Mouse (Mus musculus) MEL (cell line): ENCODE results near the gene Sema3e. TPM values are rescaled to one million over a fixed set of nuclear protein-coding genes. Genes with fewer than 3 reads are reported as not detected.

ENCODE experiments used
- DNase-seq: peaks from one replicate; pipeline ENCODE4 v3.0.0; 2011; ENCODE audit warnings: low read depth, low spot score
- H3K27ac ChIP-seq: 2 replicates; pipeline ENCODE4 v1.5.1; 2012; ENCODE audit warnings: low read depth, mild to moderate bottlenecking, control low read depth, low read length, moderate library complexity; ENCODE audit not compliant: control insufficient read depth
- H3K27me3 ChIP-seq, 2 experiments: fragments of 150-350 bp in 1 of 2; sonication (generic) in 1 of 2; 2 replicates each; pipeline ENCODE4 v1.6.1; 2012; ENCODE audit warnings: low read length in 2 of 2, mild to moderate bottlenecking in 2 of 2, improper control_type of control experiment in 1 of 2, moderate library complexity in 1 of 2; ENCODE audit not compliant: insufficient read depth in 2 of 2, control insufficient read depth in 1 of 2
- H3K36me3 ChIP-seq, 2 experiments: 2 replicates each; pipeline ENCODE4 v1.6.1; 2012 to 2014; ENCODE audit warnings: low read length in 2 of 2, improper control_type of control experiment in 1 of 2, inconsistent platforms in 1 of 2, mild to moderate bottlenecking in 1 of 2; ENCODE audit not compliant: insufficient read depth in 2 of 2, control insufficient read depth in 1 of 2
- H3K4me1 ChIP-seq, 2 experiments: fragments of 150-350 bp in 1 of 2; sonication (generic) in 1 of 2; 2 replicates each; pipeline ENCODE4 v1.6.1; 2012; ENCODE audit warnings: low read length in 2 of 2, improper control_type of control experiment in 1 of 2, mild to moderate bottlenecking in 1 of 2; ENCODE audit not compliant: insufficient read depth in 2 of 2, control insufficient read depth in 1 of 2
- H3K4me3 ChIP-seq, 2 experiments: fragments of 150-350 bp in 1 of 2; sonication (generic) in 1 of 2; 2 replicates each; pipeline ENCODE4 v1.5.1; 2012; ENCODE audit warnings: low read depth in 2 of 2, low read length in 2 of 2, mild to moderate bottlenecking in 2 of 2, moderate library complexity in 2 of 2, control low read depth in 1 of 2, improper control_type of control experiment in 1 of 2; ENCODE audit not compliant: control insufficient read depth in 1 of 2, insufficient read depth in 1 of 2
- H3K79me2 ChIP-seq: 2 replicates; pipeline ENCODE4 v1.6.1; 2012; ENCODE audit warnings: mild to moderate bottlenecking, low read length, moderate library complexity; ENCODE audit not compliant: control insufficient read depth, poor library complexity, insufficient read depth
- H3K9ac ChIP-seq: 2 replicates; pipeline ENCODE4 v1.6.1; 2012; ENCODE audit warnings: low read depth, mild to moderate bottlenecking, control low read depth, low read length, moderate library complexity; ENCODE audit not compliant: control insufficient read depth, poor library complexity, severe bottlenecking
- H3K9me3 ChIP-seq: fragments of 150-350 bp; sonication (generic); replicated peaks from 2 replicates; pipeline ENCODE4 v1.6.1; 2012; ENCODE audit warnings: mild to moderate bottlenecking, low read length, improper control_type of control experiment, moderate library complexity; ENCODE audit not compliant: insufficient read depth
- BHLHE40 ChIP-seq: IDR thresholded peaks from 2 replicates; pipeline ENCODE4 v1.6.1; 2012; ENCODE audit warnings: low read depth, mild to moderate bottlenecking, inconsistent platforms, low read length, improper control_type of control experiment, borderline replicate concordance
- CHD1 ChIP-seq: IDR thresholded peaks from 2 replicates; pipeline ENCODE4 v1.6.1; 2012; ENCODE audit warnings: low read depth, mild to moderate bottlenecking, inconsistent platforms, low read length, improper control_type of control experiment
- CTCF ChIP-seq, 3 experiments: IDR thresholded peaks in 2 of 3; conservative IDR thresholded peaks in 1 of 3; 2 replicates each; pipeline ENCODE4 v1.5.1; 2011 to 2012; ENCODE audit warnings: low read length in 3 of 3, low read depth in 2 of 3, mild to moderate bottlenecking in 2 of 3, improper control_type of control experiment in 1 of 3, inconsistent platforms in 1 of 3, mixed read lengths in 1 of 3, moderate library complexity in 1 of 3; ENCODE audit not compliant: control insufficient read depth in 1 of 3, insufficient read depth in 1 of 3, poor library complexity in 1 of 3, severe bottlenecking in 1 of 3
- ELF1 ChIP-seq: IDR thresholded peaks from 2 replicates; pipeline ENCODE4 v1.6.1; 2014; ENCODE audit warnings: low read depth, mild to moderate bottlenecking, inconsistent platforms, low read length, improper control_type of control experiment, moderate library complexity
- GABPA ChIP-seq: IDR thresholded peaks from 2 replicates; pipeline ENCODE4 v1.6.1; 2012; ENCODE audit warnings: low read depth, mild to moderate bottlenecking, inconsistent platforms, low read length, improper control_type of control experiment, moderate library complexity
- JUND ChIP-seq: IDR thresholded peaks from 2 replicates; pipeline ENCODE4 v1.6.1; 2011; ENCODE audit warnings: low read depth, mild to moderate bottlenecking, improper control_type of control experiment, low read length
- KAT2A ChIP-seq: conservative IDR thresholded peaks from 2 replicates; pipeline ENCODE4 v1.6.1; 2012; ENCODE audit warnings: low read depth, low read length, improper control_type of control experiment, inconsistent platforms
- MAFK ChIP-seq: IDR thresholded peaks from 2 replicates; pipeline ENCODE4 v1.6.1; 2011; ENCODE audit warnings: low read depth, mild to moderate bottlenecking, low read length, improper control_type of control experiment, borderline replicate concordance
- MAX ChIP-seq: IDR thresholded peaks from 2 replicates; pipeline ENCODE4 v1.6.1; 2011; ENCODE audit warnings: low read length, improper control_type of control experiment
- MAZ ChIP-seq: IDR thresholded peaks from 2 replicates; pipeline ENCODE4 v1.6.1; 2012; ENCODE audit warnings: low read depth, mild to moderate bottlenecking, inconsistent platforms, low read length, improper control_type of control experiment
- NRF1 ChIP-seq: IDR thresholded peaks from 2 replicates; pipeline ENCODE4 v1.6.1; 2014; ENCODE audit warnings: low read depth, mild to moderate bottlenecking, inconsistent platforms, low read length, improper control_type of control experiment, moderate library complexity; ENCODE audit not compliant: poor library complexity, insufficient read depth, severe bottlenecking
- POLR2AphosphoS2 ChIP-seq: IDR thresholded peaks from 2 replicates; pipeline ENCODE4 v1.6.1; 2011; ENCODE audit warnings: low read length, improper control_type of control experiment
- RAD21 ChIP-seq: IDR thresholded peaks from 2 replicates; pipeline ENCODE4 v1.6.1; 2011; ENCODE audit warnings: mild to moderate bottlenecking, low read depth, low read length, improper control_type of control experiment
- RCOR1 ChIP-seq: IDR thresholded peaks from 2 replicates; pipeline ENCODE4 v1.6.1; 2012; ENCODE audit warnings: low read depth, mild to moderate bottlenecking, inconsistent platforms, low read length, improper control_type of control experiment
- SIN3A ChIP-seq: IDR thresholded peaks from 2 replicates; pipeline ENCODE4 v1.6.1; 2012; ENCODE audit warnings: low read length, improper control_type of control experiment, inconsistent platforms
- UBTF ChIP-seq: IDR thresholded peaks from 2 replicates; pipeline ENCODE4 v1.6.1; 2012; ENCODE audit warnings: low read depth, mild to moderate bottlenecking, inconsistent platforms, low read length, improper control_type of control experiment, moderate library complexity, borderline replicate concordance; ENCODE audit not compliant: insufficient read depth
- USF2 ChIP-seq, 2 experiments: IDR thresholded peaks; 2 replicates each; pipeline ENCODE4 v1.6.1; 2011 to 2012; ENCODE audit warnings: improper control_type of control experiment in 2 of 2, low read length in 2 of 2, borderline replicate concordance in 1 of 2, inconsistent platforms in 1 of 2, low read depth in 1 of 2, mild to moderate bottlenecking in 1 of 2; ENCODE audit not compliant: insufficient read depth in 1 of 2
- ZC3H11A ChIP-seq: IDR thresholded peaks from 2 replicates; pipeline ENCODE4 v1.6.1; 2012; ENCODE audit warnings: low read depth, mild to moderate bottlenecking, inconsistent platforms, low read length, improper control_type of control experiment
- ZKSCAN1 ChIP-seq: IDR thresholded peaks from 2 replicates; pipeline ENCODE4 v1.6.1; 2012; ENCODE audit warnings: low read depth, mild to moderate bottlenecking, inconsistent platforms, low read length, improper control_type of control experiment, moderate library complexity
- polyA plus RNA-seq, 2 experiments: library from polyadenylated mRNA; stranded (reverse) in 1 of 2; unstranded in 1 of 2; fragments of >175 nt in 1 of 2; fragments of >200 nt in 1 of 2; gene quantifications; 2 replicates each; pipeline versions ENCODE4 v1.2.1 to v1.2.4; 2012; ENCODE audit warnings: low replicate concordance in 2 of 2, low read depth in 1 of 2; ENCODE audit not compliant: insufficient read length in 2 of 2, insufficient read depth in 1 of 2, missing spikeins in 1 of 2
- total RNA-seq: library from RNA; depleted of rRNA; stranded (reverse); fragments of 300-350 nt; gene quantifications from 2 replicates; pipeline ENCODE4 v1.2.3, GENCODE M21; 2012

The Sema3e gene
- total and polyA plus RNA-seq, 3 experiments, result not detected

DNA sequence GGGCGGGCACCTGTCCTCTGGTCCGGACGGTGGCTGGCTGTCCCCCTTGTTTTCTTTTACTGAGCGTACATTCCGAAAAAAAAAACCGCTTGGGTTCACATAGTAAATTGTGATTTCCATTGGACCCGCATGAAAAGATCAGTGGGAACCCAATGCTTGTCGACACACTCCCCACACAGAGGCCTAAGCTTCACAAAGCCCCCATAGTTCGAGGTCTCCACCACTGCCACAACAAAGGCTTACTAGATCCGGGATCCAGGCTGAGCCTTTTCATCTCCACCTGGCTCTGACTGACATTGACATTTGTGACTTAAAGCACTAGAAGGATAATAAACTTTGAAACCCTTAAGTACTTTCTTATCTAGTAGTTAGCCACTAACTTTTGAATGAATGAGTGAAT, 155.5 kb downstream of the Sema3e start:
- Histone ChIP-seq H3K9me3 (no peaks in the 10 kb centered on the region), H3K36me3 (no peaks in the 10 kb centered on the region)

DNA sequence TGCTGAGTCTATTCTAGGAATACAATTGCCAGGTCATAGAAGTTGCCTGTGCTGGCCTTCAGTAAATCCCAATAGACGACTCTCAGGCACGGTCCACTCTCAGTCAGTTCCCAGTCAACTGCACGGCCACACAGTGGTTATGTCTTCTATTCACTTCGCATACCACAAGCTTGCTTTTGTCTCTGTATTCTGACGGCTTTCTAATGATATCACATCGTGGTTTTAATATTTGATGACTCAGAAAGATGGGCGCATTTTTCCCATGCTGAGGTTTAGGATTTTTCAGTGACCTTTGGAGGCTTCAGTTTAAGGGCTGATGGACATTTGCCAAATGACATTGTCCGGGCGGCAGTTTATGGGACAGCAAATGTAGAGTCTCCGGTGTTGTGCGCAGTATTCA, 157.1 kb downstream of the Sema3e start:
- Histone ChIP-seq H3K4me3 (no peak overlapping the region), H3K9ac (no peak overlapping the region), H3K27me3 (no peaks in the 10 kb centered on the region), H3K27ac (no peak overlapping the region), H3K9me3 (no peaks in the 10 kb centered on the region), H3K36me3 (no peaks in the 10 kb centered on the region), H3K79me2 (no peaks in the 10 kb centered on the region), H3K4me1 (no peaks in the 10 kb centered on the region)
- DNase-seq, result no peak
- TF ChIP-seq RCOR1, result no peak
- no peak for TF ChIP-seq UBTF
- TF ChIP-seq MAZ, result no peak
- no peak for TF ChIP-seq ZC3H11A
- no peak for TF ChIP-seq NRF1
- TF ChIP-seq SIN3A, result no peak
- no peak for TF ChIP-seq MAFK
- TF ChIP-seq ELF1, result no peak
- TF ChIP-seq JUND, result no peak
- TF ChIP-seq GABPA, result no peak
- no peak for TF ChIP-seq USF2 (IDR thresholded peaks at IDR 0.05; ENCODE audit: borderline replicate concordance in 1 of 2, insufficient read depth in 1 of 2, low read depth in 1 of 2, low read length in 2 of 2)

More for the DNA sequence above, 155.5 kb downstream of the Sema3e start:
- TF ChIP-seq RAD21, result no peak
- no peak for TF ChIP-seq SIN3A
- no peak for TF ChIP-seq GABPA
- TF ChIP-seq POLR2AphosphoS2, result no peak
- no peak for TF ChIP-seq KAT2A
- TF ChIP-seq MAFK, result no peak
- no peak for TF ChIP-seq CTCF (IDR thresholded peaks at IDR 0.05 in 2 of 3, conservative IDR thresholded peaks at IDR 0.05 in 1 of 3; ENCODE audit: control insufficient read depth in 1 of 3, insufficient read depth in 1 of 3, low read depth in 2 of 3, low read length in 3 of 3, poor library complexity in 1 of 3, severe bottlenecking in 1 of 3)
- no peak for TF ChIP-seq MAX
- no peak for TF ChIP-seq UBTF
- TF ChIP-seq ZKSCAN1, result no peak
- TF ChIP-seq BHLHE40, result no peak
- no peak for TF ChIP-seq CHD1
- TF ChIP-seq MAZ, result no peak
- Histone ChIP-seq H3K27ac (no peak overlapping the region), H3K4me3 (no peak overlapping the region), H3K9ac (no peak overlapping the region), H3K27me3 (no peaks in the 10 kb centered on the region), H3K79me2 (no peaks in the 10 kb centered on the region), H3K4me1 (no peaks in the 10 kb centered on the region)
- no peak for DNase-seq
